In genomic region chr6:129204342-129204741, GRCm38 (mm10) we compare ENCODE assay signal across 10 mouse cellular contexts. TPM values are rescaled to one million over a fixed set of nuclear protein-coding genes. Genes with fewer than 3 reads are reported as not detected.
"Had no signal": no experiment of that assay in that cellular context is flagged by ENCODE, and none has a peak within 500 bp of the region (broad histone marks: within the 10 kb centered on the region; RNA-seq: fewer than 3 reads in every experiment).

No protein-coding gene starts in this region.

- H3K27ac ChIP-seq: hindbrain, embryonic 15.5 days; limb, embryonic 13.5 days; midbrain, embryonic 13.5 days; neural tube, embryonic 12.5 days had no signal

- ATAC-seq: midbrain, embryonic 13.5 days had no signal

- H3K27me3 ChIP-seq: hindbrain, embryonic 15.5 days; limb, embryonic 13.5 days; midbrain, embryonic 13.5 days; neural tube, embryonic 12.5 days had no signal

- H3K9me3 ChIP-seq: hindbrain, embryonic 15.5 days; limb, embryonic 13.5 days; midbrain, embryonic 13.5 days; neural tube, embryonic 12.5 days had no signal

- H3K4me2 ChIP-seq: hindbrain, embryonic 15.5 days; limb, embryonic 13.5 days; liver, embryonic 11.5 days; midbrain, embryonic 13.5 days; neural tube, embryonic 12.5 days had no signal

- H3K36me3 ChIP-seq: hindbrain, embryonic 15.5 days; limb, embryonic 13.5 days; midbrain, embryonic 13.5 days; neural tube, embryonic 12.5 days had no signal

- H3K9ac ChIP-seq: hindbrain, embryonic 15.5 days; limb, embryonic 13.5 days; midbrain, embryonic 13.5 days; neural tube, embryonic 12.5 days had no signal

- H3K4me1 ChIP-seq: hindbrain, embryonic 15.5 days; limb, embryonic 13.5 days; midbrain, embryonic 13.5 days; neural tube, embryonic 12.5 days had no signal

- DNase-seq: kidney, adult 8-10 months; kidney, postnatal 10 days; left cerebral cortex, postnatal 4 days; lung, adult 18-20 months; thymus, postnatal 4 days had no signal

- H3K4me3 ChIP-seq: hindbrain, embryonic 15.5 days; limb, embryonic 13.5 days; midbrain, embryonic 13.5 days; neural tube, embryonic 12.5 days had no signal

RNA-seq across cellular contexts. Expression of gene Clec2d, which starts 23.9 kb away (rescaled TPM):
- polyA plus RNA-seq: limb, embryonic 13.5 days; liver, embryonic 11.5 days; neural tube, embryonic 12.5 days had no signal
